Mouse (Mus musculus): Measurements from ENCODE around the gene Pfkfb3. TPM values are rescaled to one million over a fixed set of nuclear protein-coding genes. Genes with fewer than 3 reads are reported as not detected.

Pfkfb3 gene
- polyA plus RNA-seq (2012): 0.01 TPM in 2 replicates

GRCm38 (mm10) chr2:11553471-11554400 is at the start of gene Pfkfb3:
Gene Pfkfb3, minus strand, starts transcription at chr2:11554077.
- TF ChIP-seq GATA1 (IDR thresholded peaks at IDR 0.05; ENCODE audit: low read length) (no peak), TAL1 (IDR thresholded peaks at IDR 0.05; ENCODE audit: low read length) (no peak)
- H3K4me3 ChIP-seq (replicated peaks): peak within 1 kb of the TSS; percentile 55
- H3K36me3 ChIP-seq (ENCODE audit: control insufficient read depth): no peaks in the 10 kb centered on the region
- no peaks in the 10 kb centered on the region for H3K9me3 ChIP-seq (ENCODE audit: control insufficient read depth, low read length)
- peaks cover 31% of the 10 kb centered on the region for H3K27me3 ChIP-seq (ENCODE audit: control insufficient read depth)
- peaks cover 8% of the 10 kb centered on the region for H3K4me1 ChIP-seq (ENCODE audit: control insufficient read depth)

- TF ChIP-seq TAL1 (IDR thresholded peaks at IDR 0.05; ENCODE audit: low read length): no peak
- TF ChIP-seq GATA1 (IDR thresholded peaks at IDR 0.05; ENCODE audit: low read length): no peak
These were observed 48.9 kb upstream of the Pfkfb3 start for GRCm38 (mm10) chr2:11602506-11603489.

GRCm38 (mm10) chr2:11601795-11602194 is 47.9 kb upstream of the Pfkfb3 start:
- peaks cover 40% of the 10 kb centered on the region for H3K36me3 ChIP-seq (ENCODE audit: control insufficient read depth)
- TF ChIP-seq TAL1 (IDR thresholded peaks at IDR 0.05; ENCODE audit: low read length): no peak
- no peak for TF ChIP-seq GATA1 (IDR thresholded peaks at IDR 0.05; ENCODE audit: low read length)
- H3K27me3 ChIP-seq (ENCODE audit: control insufficient read depth): no peaks in the 10 kb centered on the region
- H3K9me3 ChIP-seq (ENCODE audit: control insufficient read depth, low read length): no peaks in the 10 kb centered on the region
- peak overlapping the region; percentile 94 for H3K4me3 ChIP-seq (replicated peaks)
- H3K4me1 ChIP-seq (ENCODE audit: control insufficient read depth): peaks cover 19% of the 10 kb centered on the region

More at GRCm38 (mm10) chr2:11602506-11603489, 48.9 kb upstream of the Pfkfb3 start:
- Histone ChIP-seq H3K9me3 (ENCODE audit: control insufficient read depth, low read length) (no peaks in the 10 kb centered on the region), H3K36me3 (ENCODE audit: control insufficient read depth) (peaks cover 30% of the 10 kb centered on the region), H3K4me3 (replicated peaks) (peak overlapping the region; percentile 94), H3K27me3 (ENCODE audit: control insufficient read depth) (no peaks in the 10 kb centered on the region), H3K4me1 (ENCODE audit: control insufficient read depth) (peaks cover 19% of the 10 kb centered on the region)

GRCm38 (mm10) chr2:11597906-11598305 is 44.0 kb upstream of the Pfkfb3 start:
- H3K4me1 ChIP-seq (ENCODE audit: control insufficient read depth): peaks cover 16% of the 10 kb centered on the region
- H3K4me3 ChIP-seq (replicated peaks): no peak overlapping the region
- H3K27me3 ChIP-seq (ENCODE audit: control insufficient read depth): no peaks in the 10 kb centered on the region
- H3K9me3 ChIP-seq (ENCODE audit: control insufficient read depth, low read length): no peaks in the 10 kb centered on the region
- H3K36me3 ChIP-seq (ENCODE audit: control insufficient read depth): peaks cover 70% of the 10 kb centered on the region
- no peak for TF ChIP-seq GATA1 (IDR thresholded peaks at IDR 0.05; ENCODE audit: low read length)
- no peak for TF ChIP-seq TAL1 (IDR thresholded peaks at IDR 0.05; ENCODE audit: low read length)

GRCm38 (mm10) chr2:11596690-11597089 is 42.8 kb upstream of the Pfkfb3 start:
- no peaks in the 10 kb centered on the region for H3K9me3 ChIP-seq (ENCODE audit: control insufficient read depth, low read length)
- no peaks in the 10 kb centered on the region for H3K27me3 ChIP-seq (ENCODE audit: control insufficient read depth)
- H3K4me1 ChIP-seq (ENCODE audit: control insufficient read depth): peaks cover 8% of the 10 kb centered on the region
- TF ChIP-seq GATA1 (IDR thresholded peaks at IDR 0.05; ENCODE audit: low read length) (no peak), TAL1 (IDR thresholded peaks at IDR 0.05; ENCODE audit: low read length) (no peak)
- H3K36me3 ChIP-seq (ENCODE audit: control insufficient read depth): peaks cover 82% of the 10 kb centered on the region
- no peak overlapping the region for H3K4me3 ChIP-seq (replicated peaks)

GRCm38 (mm10) chr2:11587996-11588395 is 34.1 kb upstream of the Pfkfb3 start:
- Histone ChIP-seq H3K27me3 (ENCODE audit: control insufficient read depth) (no peaks in the 10 kb centered on the region), H3K36me3 (ENCODE audit: control insufficient read depth) (peaks cover 94% of the 10 kb centered on the region), H3K4me1 (ENCODE audit: control insufficient read depth) (no peaks in the 10 kb centered on the region), H3K4me3 (replicated peaks) (no peak overlapping the region), H3K9me3 (ENCODE audit: control insufficient read depth, low read length) (no peaks in the 10 kb centered on the region)
- no peak for TF ChIP-seq GATA1 (IDR thresholded peaks at IDR 0.05; ENCODE audit: low read length)

- Histone ChIP-seq H3K9me3 (ENCODE audit: control insufficient read depth, low read length) (peaks cover 8% of the 10 kb centered on the region), H3K36me3 (ENCODE audit: control insufficient read depth) (peaks cover 15% of the 10 kb centered on the region), H3K4me3 (replicated peaks) (no peak overlapping the region), H3K4me1 (ENCODE audit: control insufficient read depth) (no peaks in the 10 kb centered on the region), H3K27me3 (ENCODE audit: control insufficient read depth) (no peaks in the 10 kb centered on the region)
- TF ChIP-seq GATA1 (IDR thresholded peaks at IDR 0.05; ENCODE audit: low read length) (no peak), TAL1 (IDR thresholded peaks at IDR 0.05; ENCODE audit: low read length) (no peak)
These were observed 25.5 kb upstream of the Pfkfb3 start for GRCm38 (mm10) chr2:11579399-11579798.

- H3K27me3 ChIP-seq (ENCODE audit: control insufficient read depth): no peaks in the 10 kb centered on the region
- no peak overlapping the region for H3K4me3 ChIP-seq (replicated peaks)
- peaks cover 7% of the 10 kb centered on the region for H3K36me3 ChIP-seq (ENCODE audit: control insufficient read depth)
- peaks cover 8% of the 10 kb centered on the region for H3K9me3 ChIP-seq (ENCODE audit: control insufficient read depth, low read length)
- TF ChIP-seq TAL1 (IDR thresholded peaks at IDR 0.05; ENCODE audit: low read length) (no peak), GATA1 (IDR thresholded peaks at IDR 0.05; ENCODE audit: low read length) (no peak)
- H3K4me1 ChIP-seq (ENCODE audit: control insufficient read depth): no peaks in the 10 kb centered on the region
These were observed 24.3 kb upstream of the Pfkfb3 start for GRCm38 (mm10) chr2:11578187-11578586.

- TF ChIP-seq GATA1 (IDR thresholded peaks at IDR 0.05; ENCODE audit: low read length) (no peak), TAL1 (IDR thresholded peaks at IDR 0.05; ENCODE audit: low read length) (no peak)
- Histone ChIP-seq H3K27me3 (ENCODE audit: control insufficient read depth) (no peaks in the 10 kb centered on the region), H3K36me3 (ENCODE audit: control insufficient read depth) (no peaks in the 10 kb centered on the region), H3K4me1 (ENCODE audit: control insufficient read depth) (no peaks in the 10 kb centered on the region), H3K9me3 (ENCODE audit: control insufficient read depth, low read length) (no peaks in the 10 kb centered on the region), H3K4me3 (replicated peaks) (no peak overlapping the region)
These were observed 19.8 kb upstream of the Pfkfb3 start for GRCm38 (mm10) chr2:11573684-11574083.
